ENCODE assay signal across 9 mouse cellular contexts in the genomic region with DNA sequence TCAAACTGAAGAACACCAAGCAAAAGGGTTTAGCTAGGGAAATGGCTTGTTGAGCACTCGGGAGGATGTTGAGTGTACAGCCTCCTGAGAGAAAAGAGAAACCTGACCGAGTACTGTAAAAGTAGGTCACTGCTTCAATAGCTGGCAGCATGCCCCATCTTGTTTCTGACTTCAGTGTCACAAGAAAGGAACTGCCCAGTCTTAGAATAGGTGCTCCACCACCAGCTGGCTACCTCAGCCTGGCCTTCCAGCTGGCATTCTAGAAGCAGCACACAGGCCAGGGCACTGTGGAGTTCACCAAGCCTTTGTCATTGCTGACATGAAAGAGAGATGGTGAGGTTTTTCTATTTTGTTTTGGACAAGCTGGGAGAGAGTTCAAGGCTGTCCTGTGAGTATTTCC.
DNase-seq lines count a peak whose midpoint lies in the region; ATAC-seq lines count a peak whose summit lies in the region.
"Had no signal": no experiment of that assay in that cellular context is flagged by ENCODE, and none has a peak within 500 bp of the region (broad histone marks: within the 10 kb centered on the region; RNA-seq: fewer than 3 reads in every experiment).

No protein-coding gene starts in this region.

- DNase-seq in forebrain, embryonic 14.5 days (ENCODE audit: low spot score) = peak; percentile 22
- DNase-seq in urinary bladder, postnatal 14 days (ENCODE audit: low spot score) = peak; percentile 72
- DNase-seq in urinary bladder, postnatal 4 days (ENCODE audit: low spot score in 2 of 2) = no peak
- DNase-seq in heart, adult 9 months (ENCODE audit: low spot score in 2 of 2) = peak; percentile 69 to 75
- peak; percentile 26 for DNase-seq in left cerebral cortex, postnatal 4 days
- DNase-seq in thymus, postnatal 0 days (ENCODE audit: low spot score) = peak; percentile 38
- DNase-seq in embryo, embryonic 11 days = no peak

- peak; percentile 40; the same call in 1 of the 2 replicates for ATAC-seq in forebrain, embryonic 14.5 days
- ATAC-seq in forebrain, embryonic 13.5 days = no peak

- no peak overlapping the region for H3K4me3 ChIP-seq in forebrain, embryonic 14.5 days (ENCODE audit: low read depth, low read length)
- H3K4me3 ChIP-seq in forebrain, embryonic 13.5 days = no peak overlapping the region
- H3K4me3 ChIP-seq: heart, embryonic 15.5 days had no signal

- no peaks in the 10 kb centered on the region for H3K36me3 ChIP-seq in forebrain, embryonic 14.5 days (ENCODE audit: control insufficient read depth, insufficient read depth, low read length)
- H3K36me3 ChIP-seq in forebrain, embryonic 13.5 days (ENCODE audit: poor library complexity, severe bottlenecking) = no peaks in the 10 kb centered on the region
- H3K36me3 ChIP-seq: heart, embryonic 15.5 days had no signal

- no peak overlapping the region for H3K4me2 ChIP-seq in forebrain, embryonic 14.5 days (ENCODE audit: low read length)
- no peak overlapping the region for H3K4me2 ChIP-seq in forebrain, embryonic 13.5 days
- H3K4me2 ChIP-seq: heart, embryonic 15.5 days had no signal

- 60% methylated on average over 2 of the region's 2 CpGs for WGBS in forebrain, embryonic 14.5 days
- WGBS in forebrain, embryonic 13.5 days = 67% methylated on average over 2 of the region's 2 CpGs

- H3K4me1 ChIP-seq in forebrain, embryonic 14.5 days (ENCODE audit: control insufficient read depth, insufficient read depth, low read length) = no peaks in the 10 kb centered on the region
- H3K4me1 ChIP-seq in forebrain, embryonic 13.5 days = 0 out of 2 replicates have a peak, but pooled peaks cover 5% of the 10 kb centered on the region
- H3K4me1 ChIP-seq: heart, embryonic 15.5 days had no signal

- H3K9ac ChIP-seq in forebrain, embryonic 14.5 days (ENCODE audit: low read length) = no peak overlapping the region
- H3K9ac ChIP-seq in forebrain, embryonic 13.5 days = no peak overlapping the region
- H3K9ac ChIP-seq: heart, embryonic 15.5 days had no signal

- intact Hi-C loops in left cerebral cortex, postnatal 4 days (cut with DNase I) = no loop called here

- H3K27me3 ChIP-seq in forebrain, embryonic 14.5 days (replicated peaks; ENCODE audit: control insufficient read depth, insufficient read depth, low read length) = no peaks in the 10 kb centered on the region
- no peaks in the 10 kb centered on the region for H3K27me3 ChIP-seq in forebrain, embryonic 13.5 days
- H3K27me3 ChIP-seq: heart, embryonic 15.5 days had no signal

- H3K9me3 ChIP-seq in forebrain, embryonic 14.5 days (replicated peaks; ENCODE audit: control insufficient read depth, low read length) = no peaks in the 10 kb centered on the region
- no peaks in the 10 kb centered on the region for H3K9me3 ChIP-seq in forebrain, embryonic 13.5 days (replicated peaks)
- H3K9me3 ChIP-seq: heart, embryonic 15.5 days had no signal

- H3K27ac ChIP-seq in forebrain, embryonic 14.5 days (ENCODE audit: low read depth, low read length) = no peak overlapping the region
- H3K27ac ChIP-seq in forebrain, embryonic 13.5 days = no peak overlapping the region
- H3K27ac ChIP-seq: heart, embryonic 15.5 days had no signal

Comparison
In these comparisons a context has a peak if more than half of its experiments do, and no peak if none do; other contexts are left out.
1. DNase-seq: peak in forebrain, embryonic 14.5 days (single experiment), urinary bladder, postnatal 14 days (single experiment), heart, adult 9 months (2 of 2), left cerebral cortex, postnatal 4 days (single experiment) and thymus, postnatal 0 days (single experiment); none in urinary bladder, postnatal 4 days (0 of 2) and embryo, embryonic 11 days (single experiment).